Mouse (Mus musculus): ENCODE data around the gene Eaf2. TPM values are rescaled to one million over a fixed set of nuclear protein-coding genes. Genes with fewer than 3 reads are reported as not detected.

Eaf2 gene
- polyA plus RNA-seq, 1 experiment from 2014 or later: 24.6 TPM

DNA sequence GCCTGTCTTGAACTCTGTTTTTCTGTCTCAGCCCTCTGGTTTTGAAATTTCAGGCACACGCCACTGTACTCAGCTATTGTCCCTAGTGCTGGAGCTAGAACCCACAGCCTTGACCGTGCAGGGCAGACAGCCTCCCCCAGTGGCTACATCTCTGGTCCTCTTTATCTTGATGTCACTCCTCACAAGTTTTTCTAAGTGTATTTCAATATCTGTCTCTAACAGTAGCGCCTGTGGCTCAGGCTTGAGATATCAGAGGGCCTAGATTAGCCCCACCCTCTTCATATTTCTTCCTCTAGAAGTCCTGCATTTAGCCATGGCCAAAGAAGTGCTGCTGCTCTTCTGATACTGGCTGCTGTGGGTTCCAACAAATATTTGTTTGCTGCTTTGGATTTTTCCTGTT lies 15.8 kb upstream of the Eaf2 start:
- ATAC-seq (replicated peaks; ENCODE audit: low FRiP score, low read depth) (no peak), DNase-seq (ENCODE audit: low spot score) (no peak)
- H3K9me3 ChIP-seq (replicated peaks; ENCODE audit: low read length): no peaks in the 10 kb centered on the region
- no peaks in the 10 kb centered on the region for H3K4me1 ChIP-seq (replicated peaks; ENCODE audit: insufficient read depth, low read length)
- H3K9ac ChIP-seq (ENCODE audit: low read depth, low read length): no peak overlapping the region
- H3K4me2 ChIP-seq (ENCODE audit: low read length): no peak overlapping the region
- H3K27ac ChIP-seq: no peak overlapping the region
- TF ChIP-seq CTCF (IDR thresholded peaks at IDR 0.05; ENCODE audit: low read depth): no peak
- peaks cover 63% of the 10 kb centered on the region for H3K36me3 ChIP-seq (ENCODE audit: insufficient read depth, low read length)
- no peak overlapping the region for H3K4me3 ChIP-seq (replicated peaks; ENCODE audit: low read depth, low read length)
- no peaks in the 10 kb centered on the region for H3K27me3 ChIP-seq (ENCODE audit: insufficient read depth, low read length)
- WGBS: 94% methylated on average over 3 of the region's 3 CpGs

DNA sequence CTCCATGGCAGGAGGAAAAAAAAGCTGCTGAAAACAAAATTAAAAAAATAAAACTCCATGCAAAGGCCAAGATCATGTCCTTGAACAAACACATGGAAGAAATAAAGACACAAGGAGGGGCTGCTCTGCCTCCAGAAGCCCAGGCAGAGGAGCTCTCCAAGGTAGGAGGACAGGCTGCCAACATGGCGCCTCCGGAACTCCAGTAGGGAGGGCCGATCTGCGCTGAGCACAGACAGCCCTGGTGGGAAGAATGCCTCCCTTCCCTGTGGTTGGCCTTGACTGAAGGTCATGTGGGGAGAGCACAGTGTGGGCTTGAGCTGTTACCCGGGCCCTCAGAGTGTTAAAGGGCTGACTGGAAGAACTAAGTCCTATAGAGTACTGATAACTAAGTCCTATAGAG lies 12.7 kb upstream of the Eaf2 start:
- WGBS: 83% methylated on average over 5 of the region's 5 CpGs
- Histone ChIP-seq H3K27me3 (ENCODE audit: insufficient read depth, low read length) (no peaks in the 10 kb centered on the region), H3K9ac (ENCODE audit: low read depth, low read length) (no peak overlapping the region), H3K27ac (no peak overlapping the region), H3K4me1 (replicated peaks; ENCODE audit: insufficient read depth, low read length) (no peaks in the 10 kb centered on the region), H3K36me3 (ENCODE audit: insufficient read depth, low read length) (peaks cover 46% of the 10 kb centered on the region), H3K4me2 (ENCODE audit: low read length) (no peak overlapping the region), H3K9me3 (replicated peaks; ENCODE audit: low read length) (no peaks in the 10 kb centered on the region), H3K4me3 (replicated peaks; ENCODE audit: low read depth, low read length) (no peak overlapping the region)
- no peak for ATAC-seq (replicated peaks; ENCODE audit: low FRiP score, low read depth)
- DNase-seq (ENCODE audit: low spot score): no peak
- no peak for TF ChIP-seq CTCF (IDR thresholded peaks at IDR 0.05; ENCODE audit: low read depth)

DNA sequence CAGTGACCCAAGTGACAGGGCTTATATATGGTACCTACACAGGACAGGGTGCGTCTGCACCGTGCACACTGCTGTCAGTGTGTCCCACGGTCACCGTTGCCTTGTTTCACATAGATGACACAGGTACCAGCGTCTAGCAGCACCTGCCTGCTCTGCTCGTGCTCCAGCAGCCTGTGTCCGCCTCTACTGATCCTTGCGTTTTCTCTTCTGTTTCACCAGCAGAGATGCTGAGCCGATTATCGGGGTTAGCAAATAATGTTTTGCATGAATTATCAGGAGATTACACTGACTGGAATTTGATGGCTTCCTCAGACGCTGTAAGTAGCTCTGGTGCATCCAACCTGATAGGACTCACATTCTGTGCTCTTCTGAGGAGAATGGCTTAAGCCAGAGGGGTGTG lies 11.1 kb upstream of the Eaf2 start:
- Histone ChIP-seq H3K9ac (ENCODE audit: low read depth, low read length) (no peak overlapping the region), H3K36me3 (ENCODE audit: insufficient read depth, low read length) (peaks cover 33% of the 10 kb centered on the region), H3K27me3 (ENCODE audit: insufficient read depth, low read length) (no peaks in the 10 kb centered on the region), H3K27ac (no peak overlapping the region), H3K4me1 (replicated peaks; ENCODE audit: insufficient read depth, low read length) (no peaks in the 10 kb centered on the region), H3K4me2 (ENCODE audit: low read length) (no peak overlapping the region), H3K9me3 (replicated peaks; ENCODE audit: low read length) (no peaks in the 10 kb centered on the region), H3K4me3 (replicated peaks; ENCODE audit: low read depth, low read length) (no peak overlapping the region)
- ATAC-seq (replicated peaks; ENCODE audit: low FRiP score, low read depth) (no peak), DNase-seq (ENCODE audit: low spot score) (no peak)
- 90% methylated on average over 11 of the region's 11 CpGs for WGBS
- TF ChIP-seq CTCF (IDR thresholded peaks at IDR 0.05; ENCODE audit: low read depth): no peak

DNA sequence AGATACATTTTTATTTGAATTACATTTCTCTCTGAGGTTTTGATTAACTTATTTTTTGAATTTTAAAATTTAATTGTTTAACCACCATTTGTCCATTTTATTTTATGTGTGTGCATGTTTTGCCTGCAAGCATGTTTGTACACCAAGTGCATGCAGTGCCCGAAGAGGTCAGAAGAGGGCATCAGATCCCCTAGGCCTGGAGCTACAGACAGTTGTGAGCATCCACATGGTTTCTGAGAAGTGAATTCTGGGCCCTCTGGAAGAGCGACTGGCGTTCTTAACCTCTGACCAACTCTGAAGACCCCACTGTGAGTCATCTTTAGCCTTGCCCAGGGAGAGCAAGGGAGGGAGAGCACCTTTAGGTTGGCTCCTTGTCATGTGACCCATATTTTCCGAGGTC lies 10.1 kb upstream of the Eaf2 start:
- no peaks in the 10 kb centered on the region for H3K4me1 ChIP-seq (replicated peaks; ENCODE audit: insufficient read depth, low read length)
- ATAC-seq (replicated peaks; ENCODE audit: low FRiP score, low read depth) (no peak), DNase-seq (ENCODE audit: low spot score) (peak; percentile 31)
- no peak overlapping the region for H3K4me2 ChIP-seq (ENCODE audit: low read length)
- TF ChIP-seq CTCF (IDR thresholded peaks at IDR 0.05; ENCODE audit: low read depth): peak; percentile 59
- no peaks in the 10 kb centered on the region for H3K9me3 ChIP-seq (replicated peaks; ENCODE audit: low read length)
- H3K27me3 ChIP-seq (ENCODE audit: insufficient read depth, low read length): no peaks in the 10 kb centered on the region
- no peak overlapping the region for H3K4me3 ChIP-seq (replicated peaks; ENCODE audit: low read depth, low read length)
- peaks cover 26% of the 10 kb centered on the region; the same call in 1 of the 2 replicates for H3K36me3 ChIP-seq (ENCODE audit: insufficient read depth, low read length)
- no peak overlapping the region for H3K9ac ChIP-seq (ENCODE audit: low read depth, low read length)
- WGBS: 87% methylated on average over 4 of the region's 4 CpGs
- no peak overlapping the region for H3K27ac ChIP-seq

DNA sequence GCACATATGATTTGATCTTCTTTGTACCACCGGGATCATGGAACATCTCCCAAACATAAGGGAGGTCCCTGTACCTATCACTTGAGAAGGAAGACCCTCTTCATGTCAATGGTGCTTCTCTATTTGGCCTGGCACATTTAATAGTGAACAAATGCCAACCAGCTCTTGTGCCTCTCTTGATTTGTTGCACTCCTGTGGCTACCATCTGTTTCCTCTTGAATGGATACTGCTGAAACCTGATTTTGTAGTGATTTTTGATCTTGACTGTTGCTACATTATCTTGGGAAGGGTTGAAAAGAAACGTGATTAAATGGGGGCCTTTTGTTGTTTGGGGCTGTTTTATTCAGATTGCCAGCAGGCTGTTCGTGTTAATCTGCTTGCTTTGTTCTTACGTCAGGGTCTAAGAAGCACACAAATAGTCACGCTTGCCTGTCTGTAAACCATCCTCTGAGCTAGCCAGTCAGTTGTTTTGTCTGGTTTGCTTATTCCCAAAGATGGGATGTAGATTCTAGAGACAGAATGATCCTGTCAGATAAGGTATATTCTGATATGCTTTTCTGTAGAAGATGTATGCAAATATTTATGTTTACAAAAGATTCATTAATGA lies 8.0 kb upstream of the Eaf2 start:
- no peaks in the 10 kb centered on the region for H3K27me3 ChIP-seq (ENCODE audit: insufficient read depth, low read length)
- 78% methylated on average over 5 of the region's 5 CpGs for WGBS
- TF ChIP-seq CTCF (IDR thresholded peaks at IDR 0.05; ENCODE audit: low read depth): no peak
- no peak overlapping the region for H3K4me2 ChIP-seq (ENCODE audit: low read length)
- DNase-seq (ENCODE audit: low spot score) (no peak), ATAC-seq (replicated peaks; ENCODE audit: low FRiP score, low read depth) (no peak)
- no peaks in the 10 kb centered on the region for H3K9me3 ChIP-seq (replicated peaks; ENCODE audit: low read length)
- H3K4me3 ChIP-seq (replicated peaks; ENCODE audit: low read depth, low read length): no peak overlapping the region
- no peak overlapping the region for H3K9ac ChIP-seq (ENCODE audit: low read depth, low read length)
- H3K36me3 ChIP-seq (ENCODE audit: insufficient read depth, low read length): peaks cover 17% of the 10 kb centered on the region; the same call in 1 of the 2 replicates
- H3K4me1 ChIP-seq (replicated peaks; ENCODE audit: insufficient read depth, low read length): no peaks in the 10 kb centered on the region
- no peak overlapping the region for H3K27ac ChIP-seq

DNA sequence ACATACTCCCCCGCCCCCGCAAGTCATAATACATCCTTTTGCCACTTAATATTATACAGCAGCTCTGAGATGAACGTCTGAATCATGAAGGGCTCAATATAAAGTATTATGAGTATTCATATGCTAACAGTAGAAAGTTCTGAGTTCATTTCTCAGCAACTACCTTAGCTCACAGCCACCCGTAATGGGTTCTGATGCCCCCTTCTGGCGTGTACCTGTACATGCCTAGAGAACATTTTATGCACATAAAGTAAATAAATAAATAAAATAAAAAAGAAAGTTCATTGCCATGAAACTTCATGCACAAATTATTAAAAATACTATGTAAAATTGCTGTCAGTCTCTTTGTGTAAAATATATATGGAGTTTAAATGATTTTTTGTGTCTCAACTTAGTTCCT lies 2.5 kb upstream of the Eaf2 start:
- 77% methylated on average over 5 of the region's 5 CpGs for WGBS
- no peak overlapping the region for H3K27ac ChIP-seq
- H3K4me3 ChIP-seq (replicated peaks; ENCODE audit: low read depth, low read length): no peak overlapping the region
- H3K27me3 ChIP-seq (ENCODE audit: insufficient read depth, low read length): no peaks in the 10 kb centered on the region
- H3K4me2 ChIP-seq (ENCODE audit: low read length): no peak overlapping the region
- ATAC-seq (replicated peaks; ENCODE audit: low FRiP score, low read depth) (no peak), DNase-seq (ENCODE audit: low spot score) (no peak)
- no peak overlapping the region for H3K9ac ChIP-seq (ENCODE audit: low read depth, low read length)
- H3K9me3 ChIP-seq (replicated peaks; ENCODE audit: low read length): no peaks in the 10 kb centered on the region
- no peaks in the 10 kb centered on the region for H3K36me3 ChIP-seq (ENCODE audit: insufficient read depth, low read length)
- H3K4me1 ChIP-seq (replicated peaks; ENCODE audit: insufficient read depth, low read length): peaks cover 6% of the 10 kb centered on the region; the same call in 1 of the 2 replicates
- TF ChIP-seq CTCF (IDR thresholded peaks at IDR 0.05; ENCODE audit: low read depth): peak; percentile 14; the same call in 1 of the 2 replicates
